Mouse (Mus musculus) forebrain, embryonic 13.5 days (tissue): ENCODE data around the gene Kif6. TPM values are rescaled to one million over a fixed set of nuclear protein-coding genes. Genes with fewer than 3 reads are reported as not detected.

Experiments
- ATAC-seq: fragments of 200-750 bp; cut with Nextera tagmentation; 2 replicates; pipeline ENCODE4 v1.8.0; 2017
- H3K27ac ChIP-seq: fragments of 300-500 bp; sonication (generic); 2 replicates; pipeline ENCODE4 v1.5.1; 2015; ENCODE audit warnings: inconsistent platforms, mild to moderate bottlenecking, moderate library complexity
- H3K27me3 ChIP-seq: fragments of 300-500 bp; sonication (generic); 2 replicates; pipeline ENCODE4 v1.6.1; 2015; ENCODE audit warnings: mild to moderate bottlenecking, inconsistent platforms
- H3K36me3 ChIP-seq: fragments of 300-500 bp; sonication (generic); 2 replicates; pipeline ENCODE4 v1.6.1; 2015; ENCODE audit warnings: mild to moderate bottlenecking, inconsistent platforms; ENCODE audit not compliant: poor library complexity, severe bottlenecking
- H3K4me1 ChIP-seq: fragments of 300-500 bp; sonication (generic); 2 replicates; pipeline ENCODE4 v1.6.1; 2015; ENCODE audit warnings: inconsistent platforms
- H3K4me2 ChIP-seq: fragments of 300-500 bp; sonication (generic); 2 replicates; pipeline ENCODE4 v1.6.1; 2015; ENCODE audit warnings: inconsistent platforms, mild to moderate bottlenecking, moderate library complexity
- H3K4me3 ChIP-seq: fragments of 300-500 bp; sonication (generic); 2 replicates; pipeline ENCODE4 v1.5.1; 2015; ENCODE audit warnings: mild to moderate bottlenecking, inconsistent platforms
- H3K9ac ChIP-seq: fragments of 300-500 bp; sonication (generic); 2 replicates; pipeline ENCODE4 v1.6.1; 2015; ENCODE audit warnings: mild to moderate bottlenecking, inconsistent platforms
- H3K9me3 ChIP-seq: fragments of 300-500 bp; sonication (generic); replicated peaks from 2 replicates; pipeline ENCODE4 v1.6.1; 2016; ENCODE audit warnings: inconsistent platforms
- WGBS: fragments of 180-500 bp; shearing (Covaris S2); methylation state at CpG from one replicate; pipeline ENCODE4 v1.1.7; 2015; 5-methylcytosine and 5-hydroxymethylcytosine counted together
- polyA plus RNA-seq: library from polyadenylated mRNA; unstranded; fragments of >200 nt; fragmentation: Nextera tagmentation; extraction: Ambion mirVana; gene quantifications from 2 replicates; pipeline ENCODE4 v1.2.1, GENCODE M21; 2015

The Kif6 gene
- polyA plus RNA-seq: 1.7 and 2.3 TPM in 2 replicates

DNA sequence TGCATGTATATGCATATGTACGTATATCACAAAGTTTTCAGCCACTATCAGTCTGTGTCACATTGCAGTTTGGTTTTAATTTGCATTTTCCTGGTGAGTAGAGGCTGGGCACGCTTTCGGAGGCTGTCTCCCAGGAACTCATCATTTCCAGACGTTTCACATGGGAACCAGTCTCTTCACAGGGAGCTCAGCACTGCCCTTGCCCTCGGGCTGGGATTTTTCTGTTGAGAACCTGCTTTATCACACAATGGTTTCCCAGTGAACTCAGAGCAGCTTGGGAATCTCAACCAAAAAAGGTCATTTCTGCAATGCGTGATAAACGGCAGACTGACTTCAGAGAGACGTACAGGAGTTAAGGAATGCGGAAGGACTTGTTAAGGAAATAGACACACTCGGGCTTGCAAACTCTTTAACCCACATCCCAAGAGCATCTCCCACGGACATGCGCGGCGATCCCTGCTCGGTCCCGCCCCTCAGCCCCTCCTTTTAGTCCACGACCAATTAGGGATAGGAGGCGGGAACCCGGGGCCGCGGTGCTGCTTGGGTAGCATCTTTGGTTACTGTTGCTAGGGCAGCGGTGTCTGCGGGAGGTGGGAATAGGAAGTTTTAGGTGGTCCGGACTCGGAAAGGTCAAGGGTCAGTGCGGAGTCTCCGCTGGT, at the start of gene Kif6:
Gene Kif6, plus strand, starts transcription at position 560 of the 659 bp plus-strand sequence.
- peak; percentile 98 for ATAC-seq
- H3K36me3 ChIP-seq: no peaks in the 10 kb centered on the region
- no peaks in the 10 kb centered on the region for H3K27me3 ChIP-seq
- H3K27ac ChIP-seq: no peak within 1 kb of the TSS
- H3K4me2 ChIP-seq: peak within 1 kb of the TSS; percentile 96
- 2% methylated on average over 27 of the region's 27 CpGs for WGBS
- H3K9me3 ChIP-seq: no peaks in the 10 kb centered on the region
- peaks cover 8% of the 10 kb centered on the region; the same call in 1 of the 2 replicates for H3K4me1 ChIP-seq
- H3K4me3 ChIP-seq: peak within 1 kb of the TSS; percentile 66
- H3K9ac ChIP-seq: peak within 1 kb of the TSS; percentile 66

- H3K4me1 ChIP-seq: peaks cover 8% of the 10 kb centered on the region
- 85% methylated on average over 8 of the region's 8 CpGs for WGBS
- peaks cover 4% of the 10 kb centered on the region; the same call in 1 of the 2 replicates for H3K9me3 ChIP-seq
- no peaks in the 10 kb centered on the region; the same call in 1 of the 2 replicates for H3K27me3 ChIP-seq
- no peak overlapping the region for H3K27ac ChIP-seq
- H3K4me3 ChIP-seq: no peak overlapping the region
- H3K36me3 ChIP-seq: no peaks in the 10 kb centered on the region
- H3K4me2 ChIP-seq: no peak overlapping the region
- H3K9ac ChIP-seq: no peak overlapping the region
- no peak for ATAC-seq
These were observed 46.2 kb upstream of the Kif6 start for GRCm38 (mm10) chr17:49568717-49569116.

- Histone ChIP-seq H3K27me3 (no peaks in the 10 kb centered on the region), H3K4me2 (no peak overlapping the region), H3K9me3 (no peaks in the 10 kb centered on the region; the same call in 1 of the 2 replicates), H3K4me3 (no peak overlapping the region), H3K4me1 (no peaks in the 10 kb centered on the region), H3K9ac (no peak overlapping the region), H3K27ac (no peak overlapping the region), H3K36me3 (no peaks in the 10 kb centered on the region)
- ATAC-seq: no peak
- WGBS: 94% methylated on average over 3 of the region's 3 CpGs
These were observed 37.6 kb upstream of the Kif6 start for GRCm38 (mm10) chr17:49577321-49577720.

GRCm38 (mm10) chr17:49582471-49582870, 32.5 kb upstream of the Kif6 start:
- H3K27ac ChIP-seq: no peak overlapping the region
- H3K4me3 ChIP-seq: no peak overlapping the region
- no peak for ATAC-seq
- H3K9ac ChIP-seq: no peak overlapping the region
- no peaks in the 10 kb centered on the region for H3K4me1 ChIP-seq
- no peaks in the 10 kb centered on the region for H3K36me3 ChIP-seq
- no peaks in the 10 kb centered on the region for H3K9me3 ChIP-seq
- 77% methylated on average over 11 of the region's 11 CpGs for WGBS
- no peak overlapping the region for H3K4me2 ChIP-seq
- H3K27me3 ChIP-seq: no peaks in the 10 kb centered on the region

DNA sequence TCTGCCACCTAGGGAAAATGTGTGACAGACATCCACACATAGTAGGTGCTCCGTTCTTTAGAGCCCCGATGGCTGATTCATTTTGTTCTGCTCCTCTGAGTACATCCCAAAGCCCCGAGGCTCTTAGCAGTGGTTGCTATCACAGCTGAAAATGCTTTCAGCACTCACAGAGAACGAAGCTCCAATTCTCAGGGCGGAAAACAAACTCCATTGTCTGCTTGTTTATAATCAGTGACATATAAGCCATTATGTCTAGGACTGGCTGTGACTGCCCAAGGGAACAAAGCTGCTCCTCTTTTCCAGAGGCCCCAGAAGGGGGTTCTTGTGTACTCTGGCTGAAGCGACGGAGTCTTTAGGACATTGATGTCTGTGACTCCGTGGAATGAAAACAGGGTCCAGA, 24.9 kb upstream of the Kif6 start:
- Histone ChIP-seq H3K9me3 (no peaks in the 10 kb centered on the region), H3K27me3 (no peaks in the 10 kb centered on the region), H3K27ac (no peak overlapping the region), H3K36me3 (no peaks in the 10 kb centered on the region), H3K4me2 (no peak overlapping the region), H3K4me3 (no peak overlapping the region), H3K9ac (no peak overlapping the region), H3K4me1 (0 out of 2 replicates have a peak, but pooled peaks cover 4% of the 10 kb centered on the region)
- ATAC-seq: no peak
- 45% methylated on average over 8 of the region's 8 CpGs for WGBS

DNA sequence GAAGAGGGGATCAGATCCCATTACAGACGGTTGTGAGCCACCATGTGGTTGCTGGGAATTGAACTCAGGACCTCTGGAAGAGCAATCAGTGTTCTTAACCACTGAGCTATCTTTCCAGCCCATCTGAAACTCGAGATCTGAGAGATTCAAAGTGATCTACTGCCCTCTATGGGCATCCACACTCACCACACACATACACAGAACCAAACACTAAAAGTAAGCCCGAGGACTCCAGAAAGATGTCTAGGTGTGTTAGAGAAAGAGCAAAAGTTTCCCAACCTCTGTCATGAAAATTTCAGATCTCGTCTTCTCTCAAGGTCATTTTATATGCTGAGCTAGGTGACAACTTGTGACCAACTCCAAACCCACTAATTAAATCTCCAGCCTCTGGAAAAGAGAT, 9.5 kb upstream of the Kif6 start:
- Histone ChIP-seq H3K27me3 (no peaks in the 10 kb centered on the region), H3K9ac (no peak overlapping the region), H3K9me3 (no peaks in the 10 kb centered on the region; the same call in 1 of the 2 replicates), H3K4me3 (no peak overlapping the region), H3K27ac (no peak overlapping the region), H3K4me2 (no peak overlapping the region), H3K4me1 (peaks cover 10% of the 10 kb centered on the region), H3K36me3 (no peaks in the 10 kb centered on the region)
- 79% methylated on average over 4 of the region's 4 CpGs for WGBS
- no peak for ATAC-seq

GRCm38 (mm10) chr17:49607351-49608027, 7.4 kb upstream of the Kif6 start:
- ATAC-seq: no peak

DNA sequence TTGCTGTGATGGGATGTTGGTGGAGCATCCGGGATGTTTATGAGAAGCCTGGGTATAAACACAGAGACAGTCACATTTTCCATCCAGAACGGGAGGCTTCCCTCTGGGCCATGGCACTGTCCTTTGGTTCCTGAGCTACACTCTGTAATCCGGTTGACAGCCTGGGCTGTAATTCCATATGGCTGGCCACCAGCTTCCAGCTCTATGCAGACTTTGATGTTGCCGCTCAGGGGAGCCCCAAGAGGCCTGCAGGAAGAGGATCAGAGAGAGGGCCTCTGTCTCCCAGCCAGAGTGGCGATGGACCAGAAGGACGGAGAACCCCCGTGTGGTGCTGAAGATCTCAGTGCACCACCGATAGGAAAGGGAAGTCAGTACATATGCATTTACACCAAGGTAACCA, 4.6 kb upstream of the Kif6 start:
- Histone ChIP-seq H3K27ac (no peak overlapping the region), H3K4me2 (no peak overlapping the region), H3K9me3 (no peaks in the 10 kb centered on the region; the same call in 1 of the 2 replicates), H3K4me3 (no peak overlapping the region), H3K36me3 (no peaks in the 10 kb centered on the region), H3K9ac (no peak overlapping the region), H3K27me3 (no peaks in the 10 kb centered on the region), H3K4me1 (peaks cover 12% of the 10 kb centered on the region)
- no peak for ATAC-seq
- 70% methylated on average over 8 of the region's 8 CpGs for WGBS

More at GRCm38 (mm10) chr17:49607351-49608027, 7.4 kb upstream of the Kif6 start:
- Histone ChIP-seq H3K4me1 (peaks cover 10% of the 10 kb centered on the region), H3K9ac (no peak overlapping the region), H3K4me3 (no peak overlapping the region), H3K27me3 (no peaks in the 10 kb centered on the region), H3K27ac (no peak overlapping the region), H3K36me3 (no peaks in the 10 kb centered on the region), H3K4me2 (0 out of 2 replicates have a peak overlapping the region, but pooled peaks have one; percentile 7), H3K9me3 (no peaks in the 10 kb centered on the region; the same call in 1 of the 2 replicates)
- 15% methylated on average over 7 of the region's 7 CpGs for WGBS

GRCm38 (mm10) chr17:49615241-49615651, 310 bp downstream of the Kif6 start:
- under 1% methylated on average over 26 of the region's 26 CpGs for WGBS
- ATAC-seq: peak; percentile 87
- Histone ChIP-seq H3K27ac (no peak overlapping the region), H3K4me1 (peaks cover 8% of the 10 kb centered on the region; the same call in 1 of the 2 replicates), H3K27me3 (no peaks in the 10 kb centered on the region), H3K4me2 (peak overlapping the region; percentile 96), H3K4me3 (peak overlapping the region; percentile 66), H3K9ac (peak overlapping the region; percentile 66), H3K9me3 (no peaks in the 10 kb centered on the region), H3K36me3 (no peaks in the 10 kb centered on the region)

- no peaks in the 10 kb centered on the region for H3K9me3 ChIP-seq
- H3K4me2 ChIP-seq: no peak overlapping the region
- H3K4me1 ChIP-seq: peaks cover 9% of the 10 kb centered on the region; the same call in 1 of the 2 replicates
- no peak overlapping the region for H3K9ac ChIP-seq
- no peak for ATAC-seq
- 57% methylated on average over 9 of the region's 9 CpGs for WGBS
- no peak overlapping the region; the same call in 1 of the 2 replicates for H3K27ac ChIP-seq
- H3K36me3 ChIP-seq: no peaks in the 10 kb centered on the region
- no peaks in the 10 kb centered on the region for H3K27me3 ChIP-seq
- H3K4me3 ChIP-seq: no peak overlapping the region
These were observed 9.6 kb downstream of the Kif6 start for GRCm38 (mm10) chr17:49624572-49624971.

GRCm38 (mm10) chr17:49627011-49627794, 12.3 kb downstream of the Kif6 start:
- 88% methylated on average over 13 of the region's 13 CpGs for WGBS
- Histone ChIP-seq H3K36me3 (no peaks in the 10 kb centered on the region), H3K4me1 (peaks cover 9% of the 10 kb centered on the region; the same call in 1 of the 2 replicates), H3K9me3 (no peaks in the 10 kb centered on the region), H3K27ac (no peak overlapping the region), H3K4me3 (no peak overlapping the region), H3K4me2 (no peak overlapping the region), H3K9ac (no peak overlapping the region), H3K27me3 (no peaks in the 10 kb centered on the region)
- ATAC-seq: no peak

GRCm38 (mm10) chr17:49628875-49629274, 13.9 kb downstream of the Kif6 start:
- no peaks in the 10 kb centered on the region for H3K36me3 ChIP-seq
- WGBS: 92% methylated on average over 8 of the region's 8 CpGs
- ATAC-seq: no peak

More at GRCm38 (mm10) chr17:49628875-49629274, 13.9 kb downstream of the Kif6 start:
- peaks cover 9% of the 10 kb centered on the region; the same call in 1 of the 2 replicates for H3K4me1 ChIP-seq
- no peak overlapping the region for H3K4me3 ChIP-seq
- H3K9me3 ChIP-seq: no peaks in the 10 kb centered on the region
- no peaks in the 10 kb centered on the region for H3K27me3 ChIP-seq
- H3K9ac ChIP-seq: no peak overlapping the region
- no peak overlapping the region for H3K4me2 ChIP-seq
- no peak overlapping the region for H3K27ac ChIP-seq
